Mouse (Mus musculus): Measurements from ENCODE around the gene Aff1. TPM values are rescaled to one million over a fixed set of nuclear protein-coding genes. Genes with fewer than 3 reads are reported as not detected.

The Aff1 gene
- total RNA-seq, 4 experiments from 2014 or later = 33.8 to 47.9 (median 40.8) TPM

- no peak for DNase-seq (ENCODE audit: low spot score in 2 of 2)
Measured at GRCm38 (mm10) chr5:103770447-103771222, 78.5 kb downstream of the Aff1 start.

GRCm38 (mm10) chr5:103771380-103771779 lies 79.2 kb downstream of the Aff1 start:
- DNase-seq (ENCODE audit: low spot score in 2 of 2) = no peak

- no peak for DNase-seq (ENCODE audit: low spot score in 2 of 2)
Measured at GRCm38 (mm10) chr5:103772252-103772651, 80.1 kb downstream of the Aff1 start.

GRCm38 (mm10) chr5:103773100-103773552 lies 81.0 kb downstream of the Aff1 start:
- DNase-seq (ENCODE audit: low spot score in 2 of 2) = no peak

GRCm38 (mm10) chr5:103774703-103775333 lies 82.6 kb downstream of the Aff1 start:
- DNase-seq (ENCODE audit: low spot score in 2 of 2) = no peak

GRCm38 (mm10) chr5:103775429-103775828 lies 83.3 kb downstream of the Aff1 start:
- peak in 1 of 2 experiments; percentile 54 for DNase-seq (ENCODE audit: low spot score in 2 of 2)

- DNase-seq (ENCODE audit: low spot score in 2 of 2) = no peak
Measured at GRCm38 (mm10) chr5:103776842-103777241, 84.7 kb downstream of the Aff1 start.

- no peak for DNase-seq (ENCODE audit: low spot score in 2 of 2)
Measured at GRCm38 (mm10) chr5:103777446-103777845, 85.3 kb downstream of the Aff1 start.

- DNase-seq (ENCODE audit: low spot score in 2 of 2) = peak in 1 of 2 experiments; percentile 57
Measured at GRCm38 (mm10) chr5:103778314-103779117, 86.3 kb downstream of the Aff1 start.

- no peak for DNase-seq (ENCODE audit: low spot score in 2 of 2)
Measured at GRCm38 (mm10) chr5:103779836-103780235, 87.7 kb downstream of the Aff1 start.

- no peak for DNase-seq (ENCODE audit: low spot score in 2 of 2)
Measured at GRCm38 (mm10) chr5:103780266-103780665, 88.1 kb downstream of the Aff1 start.

- no peak for DNase-seq (ENCODE audit: low spot score in 2 of 2)
Measured at GRCm38 (mm10) chr5:103780836-103781235, 88.7 kb downstream of the Aff1 start.

GRCm38 (mm10) chr5:103783086-103783668 lies 91.0 kb downstream of the Aff1 start:
- DNase-seq (ENCODE audit: low spot score in 2 of 2) = no peak

GRCm38 (mm10) chr5:103786096-103786495 lies 93.9 kb downstream of the Aff1 start:
- DNase-seq (ENCODE audit: low spot score in 2 of 2) = no peak

- DNase-seq (ENCODE audit: low spot score in 2 of 2) = no peak
Measured at GRCm38 (mm10) chr5:103788476-103788875, 96.3 kb downstream of the Aff1 start.

- DNase-seq (ENCODE audit: low spot score in 2 of 2) = peak; percentile 65 to 70
Measured at GRCm38 (mm10) chr5:103788976-103789375, 96.8 kb downstream of the Aff1 start.

GRCm38 (mm10) chr5:103789619-103790116 lies 97.5 kb downstream of the Aff1 start:
- DNase-seq (ENCODE audit: low spot score in 2 of 2) = peak; percentile 74 to 86

GRCm38 (mm10) chr5:103791741-103792140 lies 99.6 kb downstream of the Aff1 start:
- no peak for DNase-seq (ENCODE audit: low spot score in 2 of 2)

- no peak for DNase-seq (ENCODE audit: low spot score in 2 of 2)
Measured at GRCm38 (mm10) chr5:103795121-103795520, 102.9 kb downstream of the Aff1 start.

- no peak for DNase-seq (ENCODE audit: low spot score in 2 of 2)
Measured at GRCm38 (mm10) chr5:103796035-103796434, 103.9 kb downstream of the Aff1 start.

GRCm38 (mm10) chr5:103797774-103798173 lies 105.6 kb downstream of the Aff1 start:
- DNase-seq (ENCODE audit: low spot score in 2 of 2) = no peak
